Comparison of ENCODE assay signal across 8 mouse cellular contexts in genomic region chr10:60277207-60278005, GRCm38 (mm10). TPM values are rescaled to one million over a fixed set of nuclear protein-coding genes. Genes with fewer than 3 reads are reported as not detected.
DNase-seq lines count a peak whose midpoint lies in the region; ATAC-seq and TF ChIP-seq lines count a peak whose summit lies in the region.

Psap (plus strand) TSS chr10:60277627.

- H3K9ac ChIP-seq in lung, postnatal 0 days (replicated peaks; ENCODE audit: low read depth): peak within 1 kb of the TSS; percentile 77

- H3K4me1 ChIP-seq in hindbrain, embryonic 10.5 days (replicated peaks): peaks cover 51% of the 10 kb centered on the region
- peaks cover 7% of the 10 kb centered on the region; the same call in 1 of the 2 replicates for H3K4me1 ChIP-seq in lung, postnatal 0 days (ENCODE audit: insufficient read depth, low read depth, low read length)

- peak; percentile 75 for ATAC-seq in frontal cortex, adult (ENCODE audit: low TSS enrichment)
- ATAC-seq in lung, postnatal 0 days: peak; percentile 93

- H3K4me2 ChIP-seq in lung, postnatal 0 days (replicated peaks; ENCODE audit: low read depth, low read length): peak within 1 kb of the TSS; percentile 93

- H3K27me3 ChIP-seq in hindbrain, embryonic 10.5 days (ENCODE audit: insufficient read depth, poor library complexity, severe bottlenecking): no peaks in the 10 kb centered on the region
- no peaks in the 10 kb centered on the region for H3K27me3 ChIP-seq in lung, postnatal 0 days (replicated peaks; ENCODE audit: insufficient read depth, low read length)

- TF ChIP-seq EP300 in lung, postnatal 0 days (IDR thresholded peaks at IDR 0.05): no peak

- WGBS in hindbrain, embryonic 10.5 days: 3% methylated on average over 54 of the region's 54 CpGs
- 2% methylated on average over 51 of the region's 54 CpGs for WGBS in lung, postnatal 0 days

- peak within 1 kb of the TSS; percentile 88 for H3K4me3 ChIP-seq in hindbrain, embryonic 10.5 days
- H3K4me3 ChIP-seq in lung, postnatal 0 days (ENCODE audit: low read depth, low read length): peak within 1 kb of the TSS; percentile 64

- TF ChIP-seq CTCF in lung, postnatal 0 days (IDR thresholded peaks at IDR 0.05): peak; percentile 36

- peak; percentile 78 for DNase-seq in MEL-GATA-1-ER (ENCODE audit: extremely low read depth, low read depth)
- DNase-seq in cerebellum, adult 8-10 months: peak; percentile 97
- DNase-seq in hindbrain, embryonic 10.5 days (ENCODE audit: low spot score): peak; percentile 92
- DNase-seq in layer of hippocampus, adult 9-11 months: peak; percentile 94
- DNase-seq in lung, postnatal 0 days (ENCODE audit: low spot score): peak; percentile 94
- DNase-seq in ovary, postnatal 14 days (ENCODE audit: low spot score): peak; percentile 94
- peak; percentile 97 for DNase-seq in thymus, postnatal 14 days

- no peaks in the 10 kb centered on the region for H3K9me3 ChIP-seq in hindbrain, embryonic 10.5 days
- H3K9me3 ChIP-seq in lung, postnatal 0 days (ENCODE audit: low read length): no peaks in the 10 kb centered on the region

- H3K36me3 ChIP-seq in hindbrain, embryonic 10.5 days: peaks cover 3% of the 10 kb centered on the region; the same call in 1 of the 2 replicates
- H3K36me3 ChIP-seq in lung, postnatal 0 days (ENCODE audit: insufficient read depth, low read length): no peaks in the 10 kb centered on the region

- H3K27ac ChIP-seq in hindbrain, embryonic 10.5 days: peak within 1 kb of the TSS; percentile 99
- peak within 1 kb of the TSS; percentile 79 for H3K27ac ChIP-seq in lung, postnatal 0 days (ENCODE audit: low read length)

RNA-seq across cellular contexts. Expression of gene Psap, which starts in this region (rescaled TPM):
- 53.9 and 86.4 TPM in 2 replicates for polyA plus RNA-seq in hindbrain, embryonic 10.5 days (2016; fragmentation: Nextera tagmentation; extraction: Ambion mirVana)
- polyA plus RNA-seq in lung, postnatal 0 days (2015; fragmentation: Nextera tagmentation; extraction: Ambion mirVana): 120 and 128 TPM in 2 replicates

Comparison
In these comparisons a context has a peak if more than half of its experiments do, and no peak if none do; other contexts are left out.
1. Peak in every context shown above with its lines: DNase-seq, ATAC-seq, H3K4me3 ChIP-seq and H3K27ac ChIP-seq.